Mouse (Mus musculus) CH12.LX (cell line): ENCODE data around the gene Gcnt1. TPM values are rescaled to one million over a fixed set of nuclear protein-coding genes. Genes with fewer than 3 reads are reported as not detected.

ENCODE experiments used
- DNase-seq: peaks from one replicate; pipeline ENCODE4 v3.0.0-alpha.2; 2013; ENCODE audit errors: extremely low read depth
- H3K27ac ChIP-seq: 2 replicates; pipeline ENCODE4 v1.5.1; 2012; ENCODE audit warnings: low read depth, mild to moderate bottlenecking, control low read depth, moderate library complexity; ENCODE audit not compliant: insufficient read depth
- H3K27me3 ChIP-seq: replicated peaks from 2 replicates; pipeline ENCODE3; 2012; ENCODE audit warnings: inconsistent platforms
- H3K36me3 ChIP-seq, 2 experiments: replicated peaks in 1 of 2; 2 replicates each; pipeline versions ENCODE3 to v1.6.1; 2012; ENCODE audit warnings: inconsistent platforms in 1 of 2, low read length in 1 of 2, mild to moderate bottlenecking in 1 of 2, mixed read lengths in 1 of 2, moderate library complexity in 1 of 2; ENCODE audit not compliant: control insufficient read depth in 1 of 2, insufficient read depth in 1 of 2
- H3K4me1 ChIP-seq, 2 experiments: 2 replicates each; pipeline ENCODE4 v1.6.1; 2012; ENCODE audit warnings: inconsistent platforms in 1 of 2, moderate library complexity in 1 of 2; ENCODE audit not compliant: insufficient read depth in 2 of 2, control insufficient read depth in 1 of 2
- H3K4me2 ChIP-seq: 2 replicates; pipeline ENCODE4 v1.6.1; 2012; ENCODE audit warnings: low read depth, mild to moderate bottlenecking, control low read depth; ENCODE audit not compliant: poor library complexity, insufficient read depth, severe bottlenecking
- H3K4me3 ChIP-seq, 3 experiments: fragments of 150-350 bp in 1 of 3; sonication (generic) in 1 of 3; replicated peaks in 1 of 3; 2 replicates each; pipeline versions ENCODE3 to v1.5.1; 2011 to 2012; ENCODE audit warnings: low read depth in 2 of 3, low read length in 2 of 3, mild to moderate bottlenecking in 2 of 3, moderate library complexity in 2 of 3, control low read depth in 1 of 3, improper control_type of control experiment in 1 of 3, inconsistent platforms in 1 of 3, mixed read lengths in 1 of 3; ENCODE audit not compliant: poor library complexity in 1 of 3
- H3K79me2 ChIP-seq: replicated peaks from 2 replicates; pipeline ENCODE4 v1.6.1; 2012; ENCODE audit warnings: mild to moderate bottlenecking, moderate library complexity; ENCODE audit not compliant: control insufficient read depth, poor library complexity, insufficient read depth, severe bottlenecking; ENCODE audit errors: extremely low read depth
- H3K9ac ChIP-seq: 2 replicates; pipeline ENCODE4 v1.6.1; 2012; ENCODE audit warnings: low read depth, mild to moderate bottlenecking, control low read depth, moderate library complexity; ENCODE audit not compliant: insufficient read depth
- H3K9me3 ChIP-seq: replicated peaks from 2 replicates; pipeline ENCODE3; 2012; ENCODE audit warnings: low read length, inconsistent platforms, mixed read lengths
- CHD1 ChIP-seq: IDR thresholded peaks from 2 replicates; pipeline ENCODE4 v1.6.1; 2012; ENCODE audit warnings: low read depth, low read length, improper control_type of control experiment, inconsistent platforms
- CTCF ChIP-seq, 2 experiments: IDR thresholded peaks in 1 of 2; conservative IDR thresholded peaks in 1 of 2; 2 replicates each; pipeline ENCODE4 v1.5.1; 2011 to 2012; ENCODE audit warnings: low read depth in 2 of 2, low read length in 2 of 2, improper control_type of control experiment in 1 of 2, inconsistent platforms in 1 of 2, mild to moderate bottlenecking in 1 of 2, moderate library complexity in 1 of 2
- ELF1 ChIP-seq: IDR thresholded peaks from 2 replicates; pipeline ENCODE4 v1.6.1; 2014; ENCODE audit warnings: low read depth, mild to moderate bottlenecking, inconsistent platforms, low read length, improper control_type of control experiment
- GABPA ChIP-seq: IDR thresholded peaks from 2 replicates; pipeline ENCODE4 v1.6.1; 2012; ENCODE audit warnings: low read depth, low read length, improper control_type of control experiment, inconsistent platforms; ENCODE audit not compliant: insufficient replicate concordance
- IRF4 ChIP-seq: IDR thresholded peaks from 2 replicates; pipeline ENCODE4 v1.6.1; 2014; ENCODE audit warnings: low read depth, mild to moderate bottlenecking, inconsistent platforms, low read length, improper control_type of control experiment
- KAT2A ChIP-seq: IDR thresholded peaks from 2 replicates; pipeline ENCODE4 v1.6.1; 2012; ENCODE audit warnings: low read length, improper control_type of control experiment, inconsistent platforms; ENCODE audit not compliant: insufficient replicate concordance
- MAX ChIP-seq: IDR thresholded peaks from 2 replicates; pipeline ENCODE4 v1.6.1; 2011; ENCODE audit warnings: low read length, improper control_type of control experiment
- MAZ ChIP-seq: IDR thresholded peaks from 2 replicates; pipeline ENCODE4 v1.6.1; 2012; ENCODE audit warnings: low read depth, mild to moderate bottlenecking, inconsistent platforms, low read length, improper control_type of control experiment, moderate library complexity
- MXI1 ChIP-seq: IDR thresholded peaks from 2 replicates; pipeline ENCODE4 v1.6.1; 2011; ENCODE audit warnings: mild to moderate bottlenecking, low read depth, low read length, improper control_type of control experiment
- NELFE ChIP-seq: IDR thresholded peaks from 2 replicates; pipeline ENCODE4 v1.6.1; 2011; ENCODE audit warnings: low read depth, low read length, improper control_type of control experiment
- PAX5 ChIP-seq: IDR thresholded peaks from 2 replicates; pipeline ENCODE4 v1.6.1; 2012; ENCODE audit warnings: low read length, inconsistent platforms, mixed read lengths
- POLR2A ChIP-seq: IDR thresholded peaks from 2 replicates; pipeline ENCODE4 v1.6.1; 2011; ENCODE audit warnings: low read depth, mild to moderate bottlenecking, improper control_type of control experiment, low read length
- RAD21 ChIP-seq: IDR thresholded peaks from 2 replicates; pipeline ENCODE4 v1.6.1; 2011; ENCODE audit warnings: low read depth, mild to moderate bottlenecking, low read length, improper control_type of control experiment, moderate library complexity
- SIN3A ChIP-seq: IDR thresholded peaks from 2 replicates; pipeline ENCODE4 v1.6.1; 2012; ENCODE audit warnings: low read length, improper control_type of control experiment, inconsistent platforms
- SMC3 ChIP-seq: IDR thresholded peaks from 2 replicates; pipeline ENCODE4 v1.6.1; 2011; ENCODE audit warnings: low read depth, low read length, improper control_type of control experiment
- TBP ChIP-seq: conservative IDR thresholded peaks from 2 replicates; pipeline ENCODE4 v1.6.1; 2011; ENCODE audit warnings: low read depth, low read length, improper control_type of control experiment
- TCF12 ChIP-seq: IDR thresholded peaks from 2 replicates; pipeline ENCODE4 v1.6.1; 2014; ENCODE audit warnings: low read depth, mild to moderate bottlenecking, inconsistent platforms, low read length, improper control_type of control experiment
- ZC3H11A ChIP-seq: IDR thresholded peaks from 2 replicates; pipeline ENCODE4 v1.6.1; 2012; ENCODE audit warnings: low read depth, mild to moderate bottlenecking, inconsistent platforms, low read length, improper control_type of control experiment
- ZKSCAN1 ChIP-seq: IDR thresholded peaks from 2 replicates; pipeline ENCODE4 v1.6.1; 2012; ENCODE audit warnings: low read depth, inconsistent platforms, low read length, improper control_type of control experiment, borderline replicate concordance
- ZMIZ1 ChIP-seq: IDR thresholded peaks from 2 replicates; pipeline ENCODE4 v1.6.1; 2012; ENCODE audit warnings: low read depth, mild to moderate bottlenecking, inconsistent platforms, low read length, improper control_type of control experiment
- ZNF384 ChIP-seq: IDR thresholded peaks from 2 replicates; pipeline ENCODE4 v1.6.1; 2012; ENCODE audit warnings: low read depth, low read length, improper control_type of control experiment, inconsistent platforms
- dilution Hi-C: fragments of 300-500 bp; cut with MboI; formaldehyde crosslinking; loops from 2 replicates; pipeline ENCODE4 v1.14.3; 2020; ENCODE audit warnings: low sequenced_read_pairs; ENCODE audit not compliant: extremely low pct_unique_long_range_greater_than_20kb, extremely low pct_ligation_motif_present
- in situ Hi-C: fragments of 300-500 bp; cut with MboI; formaldehyde crosslinking; loops from 3 replicates; pipeline ENCODE4 v1.14.3; 2019; ENCODE audit warnings: low sequenced_read_pairs, low pct_ligation_motif_present, low pct_unique_long_range_greater_than_20kb, mixed read lengths
- polyA plus RNA-seq: library from polyadenylated mRNA; unstranded; fragments of >175 nt; gene quantifications from 2 replicates; pipeline ENCODE4 v1.2.1, GENCODE M21; 2012; ENCODE audit warnings: low read depth; ENCODE audit not compliant: insufficient read length
- total RNA-seq, 2 experiments: library from RNA; depleted of rRNA; stranded (reverse); fragments of 300-350 nt in 1 of 2; fragments of >200 nt in 1 of 2; gene quantifications; 2 replicates each; pipeline ENCODE4 v1.2.3; 2012 to 2014

Gene Gcnt1
- total and polyA plus RNA-seq, 3 experiments: 4.2 to 7.6 (median 6.6) TPM

DNA sequence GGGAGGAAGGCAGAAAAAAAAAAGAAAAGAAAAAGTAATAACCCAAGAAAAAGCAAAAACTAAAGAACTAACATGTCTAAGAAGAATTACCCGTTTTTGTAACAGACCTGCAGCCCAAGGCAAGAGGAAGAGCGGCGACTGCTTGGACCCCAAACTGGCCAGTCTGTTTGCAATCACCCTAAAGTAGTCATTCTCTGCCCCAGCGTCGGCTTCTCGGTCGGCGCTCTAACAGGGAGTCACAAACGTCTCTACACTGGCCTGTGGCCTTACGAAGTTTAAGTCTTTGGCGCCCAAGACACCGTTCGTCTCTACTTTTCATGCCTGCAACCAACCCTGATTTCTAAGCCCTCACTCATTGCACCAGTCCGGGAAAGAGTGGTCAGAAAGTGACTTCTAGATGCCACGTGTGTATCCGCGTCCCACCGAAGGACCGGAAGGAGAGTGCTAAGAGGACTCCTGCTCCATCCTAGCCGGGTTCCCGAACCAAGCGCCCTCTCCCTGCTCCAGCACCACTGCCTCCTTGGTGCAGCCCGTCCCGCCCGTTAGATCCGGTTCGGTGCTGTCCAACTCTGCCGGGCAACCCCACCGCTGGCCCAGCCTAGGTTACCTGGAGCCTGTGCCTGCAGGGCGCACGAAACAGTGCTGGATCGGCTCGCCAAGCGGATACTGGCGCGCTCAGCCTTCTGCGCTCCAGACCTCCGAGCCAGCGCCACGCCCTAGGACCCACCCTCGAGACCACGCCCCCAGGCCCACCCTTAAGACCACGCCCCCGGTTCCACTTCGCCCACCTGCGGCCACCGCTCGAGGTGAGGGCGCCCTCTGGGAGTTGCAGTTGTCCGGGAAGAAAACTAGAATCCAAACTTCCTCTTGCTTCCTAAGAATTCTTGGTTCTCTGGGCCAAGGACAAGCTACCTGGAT, 16.4 kb downstream of the Gcnt1 start:
- TF ChIP-seq PAX5 (no peak), TBP (no peak), ELF1 (peak; percentile 37; the same call in 1 of the 2 replicates), NELFE (peak; percentile 83), ZNF384 (no peak), CTCF (conservative IDR thresholded peaks at IDR 0.05 in 1 of 2, IDR thresholded peaks at IDR 0.05 in 1 of 2; ENCODE audit: low read depth in 2 of 2, low read length in 2 of 2) (peak in 1 of 2 experiments; percentile 79; a peak in 2 of 4 replicates), MAZ (no peak), RAD21 (peak; percentile 69), SIN3A (peak; percentile 38; the same call in 1 of the 2 replicates), SMC3 (peak; percentile 92), MXI1 (peak; percentile 81; the same call in 1 of the 2 replicates), GABPA (no peak), ZC3H11A (peak; percentile 81), TCF12 (peak; percentile 79; the same call in 1 of the 2 replicates), ZMIZ1 (peak; percentile 61; the same call in 1 of the 2 replicates), IRF4 (peak; percentile 59; the same call in 1 of the 2 replicates), MAX (peak; percentile 27; the same call in 1 of the 2 replicates), POLR2A (peak; percentile 78), ZKSCAN1 (no peak), CHD1 (no peak), KAT2A (no peak)
- H3K9ac ChIP-seq: peak overlapping the region; percentile 58
- dilution Hi-C loops: no loop called here
- DNase-seq: peak; percentile 79
- H3K9me3 ChIP-seq: no peaks in the 10 kb centered on the region
- peak overlapping the region; percentile 63 to 98 (median 64) for H3K4me3 ChIP-seq
- in situ Hi-C loops: no loop called here
- H3K4me1 ChIP-seq: peaks cover 2 to 39% of the 10 kb centered on the region in 2 experiments; a peak in 3 of 4 replicates
- H3K4me2 ChIP-seq: peak overlapping the region; percentile 48
- peaks cover 0 to 10% of the 10 kb centered on the region in 2 experiments for H3K36me3 ChIP-seq
- H3K79me2 ChIP-seq: no peaks in the 10 kb centered on the region
- no peaks in the 10 kb centered on the region for H3K27me3 ChIP-seq
- H3K27ac ChIP-seq: no peak overlapping the region
